Mouse (Mus musculus) limb, embryonic 10.5 days (tissue): ENCODE measurements around the gene Zfp42. TPM values are rescaled to one million over a fixed set of nuclear protein-coding genes. Genes with fewer than 3 reads are reported as not detected.

ENCODE experiments used
- DNase-seq: peaks from one replicate; pipeline ENCODE4 v3.0.0-alpha.2; 2017; ENCODE audit warnings: low spot score
- H3K27ac ChIP-seq: fragments of 300-500 bp; sonication (generic); 2 replicates; pipeline ENCODE4 v1.5.1; 2016; ENCODE audit warnings: mild to moderate bottlenecking
- H3K27me3 ChIP-seq: fragments of 300-500 bp; sonication (generic); 2 replicates; pipeline ENCODE4 v1.6.1; 2016; ENCODE audit warnings: low read depth, mild to moderate bottlenecking; ENCODE audit not compliant: poor library complexity, severe bottlenecking
- H3K36me3 ChIP-seq: fragments of 300-500 bp; sonication (generic); 2 replicates; pipeline ENCODE4 v1.6.1; 2016; ENCODE audit warnings: mild to moderate bottlenecking, moderate library complexity
- H3K4me1 ChIP-seq: fragments of 300-500 bp; sonication (generic); 2 replicates; pipeline ENCODE4 v1.6.1; 2016
- H3K4me3 ChIP-seq: fragments of 300-500 bp; sonication (generic); 2 replicates; pipeline ENCODE4 v1.5.1; 2016; ENCODE audit warnings: mild to moderate bottlenecking, moderate library complexity
- H3K9me3 ChIP-seq: fragments of 300-500 bp; sonication (generic); replicated peaks from 2 replicates; pipeline ENCODE4 v1.6.1; 2016; ENCODE audit warnings: mild to moderate bottlenecking
- WGBS: fragments of 180-500 bp; shearing (Covaris S2); methylation state at CpG from one replicate; pipeline ENCODE4 v1.1.7; 2016; 5-methylcytosine and 5-hydroxymethylcytosine counted together
- polyA plus RNA-seq: library from polyadenylated mRNA; unstranded; fragments of >200 nt; fragmentation: Nextera tagmentation; extraction: Ambion mirVana; gene quantifications from 2 replicates; pipeline ENCODE4 v1.2.1, GENCODE M21; 2016

Gene Zfp42
- polyA plus RNA-seq, 1 experiment from 2014 or later = 0.08 TPM

- H3K27ac ChIP-seq = no peak overlapping the region
- H3K4me1 ChIP-seq = peaks cover 16% of the 10 kb centered on the region
- H3K36me3 ChIP-seq = no peaks in the 10 kb centered on the region
- WGBS = 95% methylated on average over 4 of the region's 4 CpGs
- H3K27me3 ChIP-seq = no peaks in the 10 kb centered on the region
- no peaks in the 10 kb centered on the region for H3K9me3 ChIP-seq
- no peak overlapping the region for H3K4me3 ChIP-seq
- no peak for DNase-seq
These were observed 12.6 kb downstream of the Zfp42 start for GRCm38 (mm10) chr8:43294191-43294590.

GRCm38 (mm10) chr8:43290424-43291111 lies 16.2 kb downstream of the Zfp42 start:
- no peaks in the 10 kb centered on the region for H3K36me3 ChIP-seq
- no peak overlapping the region for H3K4me3 ChIP-seq
- peaks cover 16% of the 10 kb centered on the region for H3K4me1 ChIP-seq
- 51% methylated on average over 5 of the region's 5 CpGs for WGBS
- 0 out of 2 replicates have a peak overlapping the region, but pooled peaks have one; percentile 19 for H3K27ac ChIP-seq
- H3K27me3 ChIP-seq = no peaks in the 10 kb centered on the region
- H3K9me3 ChIP-seq = no peaks in the 10 kb centered on the region
- DNase-seq = no peak

- Histone ChIP-seq H3K9me3 (no peaks in the 10 kb centered on the region), H3K4me3 (no peak overlapping the region), H3K27ac (no peak overlapping the region), H3K36me3 (no peaks in the 10 kb centered on the region), H3K4me1 (peaks cover 16% of the 10 kb centered on the region), H3K27me3 (no peaks in the 10 kb centered on the region)
- DNase-seq = no peak
- 89% methylated on average over 5 of the region's 5 CpGs for WGBS
These were observed 17.0 kb downstream of the Zfp42 start for GRCm38 (mm10) chr8:43289781-43290180.

GRCm38 (mm10) chr8:43288840-43289239 lies 17.9 kb downstream of the Zfp42 start:
- H3K9me3 ChIP-seq = no peaks in the 10 kb centered on the region
- H3K4me3 ChIP-seq = no peak overlapping the region
- no peak for DNase-seq
- H3K27me3 ChIP-seq = no peaks in the 10 kb centered on the region
- no peaks in the 10 kb centered on the region for H3K36me3 ChIP-seq
- WGBS = 95% methylated on average over 1 of the region's 1 CpGs
- no peak overlapping the region for H3K27ac ChIP-seq
- H3K4me1 ChIP-seq = peaks cover 16% of the 10 kb centered on the region

GRCm38 (mm10) chr8:43287456-43287855 lies 19.3 kb downstream of the Zfp42 start:
- H3K36me3 ChIP-seq = no peaks in the 10 kb centered on the region
- H3K4me3 ChIP-seq = no peak overlapping the region
- WGBS = 92% methylated on average over 6 of the region's 6 CpGs
- no peak for DNase-seq
- no peak overlapping the region for H3K27ac ChIP-seq
- peaks cover 16% of the 10 kb centered on the region for H3K4me1 ChIP-seq
- H3K9me3 ChIP-seq = no peaks in the 10 kb centered on the region
- no peaks in the 10 kb centered on the region for H3K27me3 ChIP-seq

GRCm38 (mm10) chr8:43283231-43283630 lies 23.5 kb downstream of the Zfp42 start:
- 92% methylated on average over 7 of the region's 7 CpGs for WGBS
- Histone ChIP-seq H3K9me3 (no peaks in the 10 kb centered on the region), H3K4me1 (no peaks in the 10 kb centered on the region; the same call in 1 of the 2 replicates), H3K36me3 (no peaks in the 10 kb centered on the region), H3K4me3 (no peak overlapping the region), H3K27me3 (no peaks in the 10 kb centered on the region), H3K27ac (no peak overlapping the region)
- DNase-seq = no peak

GRCm38 (mm10) chr8:43278397-43278796 lies 28.4 kb downstream of the Zfp42 start:
- Histone ChIP-seq H3K27ac (no peak overlapping the region), H3K4me3 (no peak overlapping the region), H3K36me3 (no peaks in the 10 kb centered on the region), H3K27me3 (no peaks in the 10 kb centered on the region), H3K4me1 (peaks cover 5% of the 10 kb centered on the region), H3K9me3 (no peaks in the 10 kb centered on the region)
- no peak for DNase-seq
- WGBS = 57% methylated on average over 4 of the region's 4 CpGs

GRCm38 (mm10) chr8:43260961-43261360 lies 45.8 kb downstream of the Zfp42 start:
- no peak for DNase-seq
- 90% methylated on average over 6 of the region's 6 CpGs for WGBS
- no peaks in the 10 kb centered on the region for H3K36me3 ChIP-seq
- no peak overlapping the region for H3K27ac ChIP-seq
- H3K4me3 ChIP-seq = no peak overlapping the region
- no peaks in the 10 kb centered on the region for H3K9me3 ChIP-seq
- no peaks in the 10 kb centered on the region for H3K4me1 ChIP-seq
- no peaks in the 10 kb centered on the region for H3K27me3 ChIP-seq

GRCm38 (mm10) chr8:43257886-43258285 lies 48.9 kb downstream of the Zfp42 start:
- Histone ChIP-seq H3K4me3 (no peak overlapping the region), H3K9me3 (no peaks in the 10 kb centered on the region), H3K4me1 (no peaks in the 10 kb centered on the region), H3K27me3 (no peaks in the 10 kb centered on the region), H3K27ac (no peak overlapping the region), H3K36me3 (no peaks in the 10 kb centered on the region)
- 95% methylated on average over 1 of the region's 1 CpGs for WGBS
- DNase-seq = no peak

GRCm38 (mm10) chr8:43255695-43256094 lies 51.1 kb downstream of the Zfp42 start:
- Histone ChIP-seq H3K27me3 (no peaks in the 10 kb centered on the region), H3K4me3 (no peak overlapping the region), H3K36me3 (no peaks in the 10 kb centered on the region), H3K9me3 (no peaks in the 10 kb centered on the region), H3K4me1 (no peaks in the 10 kb centered on the region), H3K27ac (no peak overlapping the region)
- no peak for DNase-seq
- WGBS = 88% methylated on average over 6 of the region's 6 CpGs

GRCm38 (mm10) chr8:43251653-43252052 lies 55.1 kb downstream of the Zfp42 start:
- WGBS = 82% methylated on average over 6 of the region's 6 CpGs
- Histone ChIP-seq H3K27ac (no peak overlapping the region), H3K9me3 (no peaks in the 10 kb centered on the region), H3K36me3 (no peaks in the 10 kb centered on the region), H3K27me3 (no peaks in the 10 kb centered on the region), H3K4me1 (no peaks in the 10 kb centered on the region), H3K4me3 (no peak overlapping the region)
- no peak for DNase-seq

GRCm38 (mm10) chr8:43248707-43249106 lies 58.1 kb downstream of the Zfp42 start:
- no peak for DNase-seq
- 89% methylated on average over 8 of the region's 8 CpGs for WGBS
- H3K27me3 ChIP-seq = no peaks in the 10 kb centered on the region

More at GRCm38 (mm10) chr8:43248707-43249106, 58.1 kb downstream of the Zfp42 start:
- Histone ChIP-seq H3K4me3 (no peak overlapping the region), H3K27ac (no peak overlapping the region), H3K4me1 (no peaks in the 10 kb centered on the region), H3K36me3 (no peaks in the 10 kb centered on the region), H3K9me3 (no peaks in the 10 kb centered on the region)
